Mouse (Mus musculus) monocyte, adult 5-6 weeks (primary cell): ENCODE results near the gene Glrb. TPM values are rescaled to one million over a fixed set of nuclear protein-coding genes. Genes with fewer than 3 reads are reported as not detected.

Source experiments
- ATAC-seq: fragments of 153-309, 156-312 bp; replicated peaks from 2 replicates; pipeline ENCODE4 v1.8.0; 2017; ENCODE audit warnings: mild to moderate bottlenecking; ENCODE audit not compliant: low TSS enrichment, insufficient number of reproducible peaks, severe bottlenecking, poor library complexity, low FRiP score
- total RNA-seq: library from RNA; stranded (forward); fragments of 200-1000, 200-491, 200-594 nt; gene quantifications from 3 replicates; pipeline ENCODE4 v1.2.3, GENCODE M21; 2017

Glrb gene
- not detected in 3 replicates for total RNA-seq

DNA sequence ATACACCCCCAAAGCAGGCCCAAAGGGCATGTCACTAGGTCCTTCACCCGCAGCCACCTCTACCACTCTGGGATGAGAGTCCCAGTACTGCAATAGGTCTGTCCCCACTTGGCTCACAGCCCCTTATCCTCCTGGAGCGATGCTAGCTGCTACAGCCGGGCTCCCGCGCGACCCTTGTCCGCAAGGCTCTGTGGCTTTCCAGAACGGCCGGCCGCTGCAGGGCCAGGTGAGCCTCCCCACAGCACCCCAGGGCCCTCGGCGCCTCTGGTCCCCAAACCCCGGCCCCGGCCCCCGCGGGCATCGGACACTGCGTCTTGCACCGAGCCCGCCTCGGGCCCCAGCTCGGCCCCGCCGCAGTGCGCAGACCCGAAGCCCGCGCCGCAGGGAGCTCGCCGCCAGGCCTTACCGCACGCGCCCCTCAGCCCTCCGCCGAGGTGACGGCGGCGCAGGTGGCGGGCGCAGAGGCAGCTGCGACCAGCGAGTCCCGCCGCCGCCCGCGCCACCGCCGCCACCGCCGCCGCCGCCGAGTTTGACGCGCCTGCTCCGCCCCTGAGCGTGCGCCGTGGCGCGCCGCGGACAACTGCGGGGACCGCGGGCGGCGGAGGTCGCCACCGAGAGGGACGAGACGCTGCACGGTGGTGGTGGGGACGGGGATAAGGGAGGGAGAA is at the start of gene Glrb:
TSS of gene Glrb (minus strand) at position 550 of the 668 bp plus-strand sequence.
- no peak for ATAC-seq

GRCm38 (mm10) chr3:80959965-80960364 is 46.5 kb upstream of the Glrb start:
- ATAC-seq, result no peak

GRCm38 (mm10) chr3:80958591-80958990 is 45.1 kb upstream of the Glrb start:
- 0 out of 2 replicates have a peak, but pooled peaks have one; percentile 22 for ATAC-seq

- ATAC-seq, result no peak
These were observed 372 bp upstream of the Glrb start for GRCm38 (mm10) chr3:80913779-80914284.

DNA sequence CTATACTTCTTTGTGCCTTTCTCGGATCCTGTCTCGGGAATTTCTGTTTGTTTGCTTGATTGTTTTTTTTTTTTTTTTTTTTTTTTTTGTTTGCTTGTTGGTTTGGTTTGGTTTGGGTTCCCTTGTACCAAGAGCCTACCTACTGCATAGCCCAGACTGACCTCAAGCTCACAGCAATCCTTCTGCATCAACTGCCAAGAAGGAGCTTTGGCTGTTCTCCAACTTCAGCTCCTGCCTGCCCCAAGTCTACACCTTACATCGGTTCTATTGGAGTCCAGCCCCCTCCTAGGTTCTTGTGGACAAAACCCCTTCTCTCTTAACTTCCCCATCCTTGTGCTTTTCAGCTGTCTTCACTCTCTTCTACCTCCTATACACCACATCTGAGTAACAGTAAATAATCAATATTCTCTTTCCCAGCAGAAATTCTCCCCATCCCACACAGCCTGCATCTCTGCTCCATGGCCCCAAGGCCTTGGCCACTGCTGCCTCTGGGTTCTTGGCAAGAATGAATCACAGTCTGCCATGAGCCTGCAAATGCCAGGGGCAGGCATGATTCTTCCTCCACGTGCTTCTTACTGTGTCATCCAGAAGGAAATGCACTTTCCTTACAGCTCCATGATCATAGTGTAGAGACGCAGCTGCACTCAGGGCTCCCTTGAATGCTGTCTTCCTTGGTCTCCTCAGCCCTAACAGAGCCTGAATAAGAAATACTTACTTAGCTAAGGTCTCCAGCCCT is 18.5 kb downstream of the Glrb start:
- no peak for ATAC-seq

- no peak for ATAC-seq
These were observed 19.1 kb downstream of the Glrb start for GRCm38 (mm10) chr3:80894328-80894727.

DNA sequence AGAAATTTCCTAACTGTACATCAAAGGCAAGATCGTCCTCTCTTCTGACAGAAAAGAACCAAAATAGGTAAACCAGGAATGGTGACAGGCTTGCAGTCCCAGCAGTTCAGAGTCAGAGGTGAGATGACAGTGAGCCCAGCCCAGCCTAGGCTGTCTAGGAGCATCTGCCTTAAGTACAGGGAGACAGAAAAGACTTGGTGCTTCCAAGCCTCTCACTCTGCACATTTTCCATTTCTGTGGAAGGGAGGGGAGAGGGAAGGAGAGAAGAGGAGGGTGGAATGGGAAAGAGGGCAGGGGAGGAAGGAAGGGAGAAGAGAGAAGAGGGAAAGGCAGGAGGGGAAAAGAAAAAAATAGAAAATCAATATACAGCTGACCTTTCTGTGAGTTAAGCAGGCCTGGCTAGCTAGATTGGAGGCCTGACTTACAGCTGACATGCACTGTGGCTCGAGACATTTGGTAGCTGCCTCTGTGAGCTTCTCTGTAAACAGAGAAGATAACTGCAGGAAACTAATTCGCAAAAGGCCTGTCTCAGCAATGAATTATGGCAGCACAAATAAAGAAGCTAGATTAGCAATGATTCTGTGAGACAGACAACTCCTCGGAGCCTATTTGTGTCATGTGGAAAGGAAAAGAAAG is 20.3 kb downstream of the Glrb start:
- ATAC-seq, result no peak

GRCm38 (mm10) chr3:80891087-80891486 is 22.4 kb downstream of the Glrb start:
- no peak for ATAC-seq

DNA sequence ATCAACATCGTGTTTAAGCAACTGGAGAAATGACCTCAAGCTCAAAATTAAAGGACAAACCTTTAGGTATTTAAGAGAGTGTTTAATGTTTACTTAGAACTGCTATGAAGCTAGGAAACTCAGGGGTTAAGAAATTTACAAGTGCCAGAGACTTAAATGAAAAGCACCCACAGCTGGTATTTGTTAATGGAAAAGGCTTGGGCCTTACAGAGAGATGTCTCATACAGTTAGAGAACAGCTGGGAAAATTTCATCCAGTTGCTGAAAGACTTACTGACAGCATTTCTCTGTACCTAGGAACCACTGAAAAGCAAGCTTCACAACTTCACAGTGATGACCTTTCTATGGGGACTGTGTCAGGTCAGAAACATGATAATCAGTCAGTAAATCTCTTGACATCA is 28.3 kb downstream of the Glrb start:
- ATAC-seq, result no peak

- ATAC-seq, result no peak
These were observed 29.9 kb downstream of the Glrb start for GRCm38 (mm10) chr3:80883601-80884000.

DNA sequence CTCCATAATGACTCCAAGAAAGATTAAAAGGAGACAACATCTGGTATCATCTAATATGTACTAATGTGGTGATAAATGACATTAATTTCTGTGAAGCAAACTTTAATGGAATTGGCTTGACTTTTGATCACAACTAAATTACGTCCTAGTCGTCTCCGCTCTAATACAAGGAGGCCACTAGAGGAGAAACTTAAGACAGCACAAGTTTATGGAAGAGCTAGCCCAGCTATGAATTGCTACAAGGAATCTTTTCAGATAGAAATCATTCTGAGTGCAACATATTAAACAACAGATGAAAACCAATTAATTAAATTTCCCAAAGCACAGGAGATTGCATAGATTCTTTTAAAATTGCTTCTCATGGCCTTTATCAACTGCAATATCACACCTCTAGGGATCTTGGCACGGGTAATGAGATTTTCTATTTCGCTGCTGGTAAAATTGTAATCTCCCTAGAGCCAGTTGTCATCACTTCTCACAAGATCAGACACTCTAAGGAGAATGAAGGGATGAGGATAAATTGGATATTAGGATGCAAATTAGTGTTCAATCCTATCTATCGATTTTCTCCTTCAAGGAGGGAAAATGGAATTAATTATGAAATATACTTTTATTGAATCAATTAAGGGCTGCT is 32.7 kb downstream of the Glrb start:
- ATAC-seq, result no peak

- ATAC-seq, result no peak
These were observed 34.9 kb downstream of the Glrb start for GRCm38 (mm10) chr3:80878571-80878970.

- ATAC-seq, result no peak
These were observed 38.6 kb downstream of the Glrb start for GRCm38 (mm10) chr3:80874690-80875353.

- no peak for ATAC-seq
These were observed 39.4 kb downstream of the Glrb start for GRCm38 (mm10) chr3:80874081-80874480.

DNA sequence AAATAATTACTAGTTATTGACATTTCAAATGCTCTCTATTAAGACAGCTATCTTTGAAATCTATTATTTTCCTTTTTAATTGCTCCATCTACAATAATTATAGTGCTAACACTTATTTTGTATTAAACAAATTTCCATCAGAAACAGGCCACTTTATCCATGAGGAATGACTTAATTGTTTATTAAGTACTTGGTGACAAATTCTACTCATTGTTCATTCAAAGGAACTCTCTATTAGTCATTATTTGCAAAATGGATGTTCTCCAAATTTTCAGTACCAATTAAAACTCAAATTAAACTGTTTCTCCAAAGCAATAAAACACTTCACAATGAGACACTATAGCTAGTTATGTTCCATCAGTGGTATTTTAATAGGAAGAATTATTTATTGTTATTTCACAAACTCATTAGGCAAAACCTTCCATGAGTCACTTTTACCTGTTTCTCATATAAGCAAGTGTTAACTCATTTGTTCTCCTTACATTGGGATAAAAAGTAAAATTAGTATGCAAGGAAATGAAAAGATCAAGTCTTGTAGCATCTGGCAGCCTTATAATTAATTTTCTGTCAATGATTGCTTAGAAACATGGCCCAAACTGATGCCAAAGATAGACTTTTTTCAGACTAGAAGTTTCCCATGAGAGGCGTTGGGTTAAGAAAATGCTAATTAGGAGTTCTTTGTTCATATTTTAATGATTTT is 41.8 kb downstream of the Glrb start:
- ATAC-seq, result no peak

GRCm38 (mm10) chr3:80867328-80867727 is 46.1 kb downstream of the Glrb start:
- no peak for ATAC-seq

GRCm38 (mm10) chr3:80852912-80853507 is 60.5 kb downstream of the Glrb start:
- no peak for ATAC-seq

GRCm38 (mm10) chr3:80850947-80851346 is 62.5 kb downstream of the Glrb start:
- ATAC-seq, result no peak
